Mouse (Mus musculus) CH12.LX (cell line): Measurements from ENCODE around the gene Morc2a. TPM values are rescaled to one million over a fixed set of nuclear protein-coding genes. Genes with fewer than 3 reads are reported as not detected.

Experiments used
- DNase-seq: peaks from one replicate; pipeline ENCODE4 v3.0.0-alpha.2; 2013; ENCODE audit errors: extremely low read depth
- H3K27ac ChIP-seq: 2 replicates; pipeline ENCODE4 v1.5.1; 2012; ENCODE audit warnings: low read depth, mild to moderate bottlenecking, control low read depth, moderate library complexity; ENCODE audit not compliant: insufficient read depth
- H3K27me3 ChIP-seq: replicated peaks from 2 replicates; pipeline ENCODE3; 2012; ENCODE audit warnings: inconsistent platforms
- H3K36me3 ChIP-seq, 2 experiments: replicated peaks in 1 of 2; 2 replicates each; pipeline versions ENCODE3 to v1.6.1; 2012; ENCODE audit warnings: inconsistent platforms in 1 of 2, low read length in 1 of 2, mild to moderate bottlenecking in 1 of 2, mixed read lengths in 1 of 2, moderate library complexity in 1 of 2; ENCODE audit not compliant: control insufficient read depth in 1 of 2, insufficient read depth in 1 of 2
- H3K4me1 ChIP-seq, 2 experiments: 2 replicates each; pipeline ENCODE4 v1.6.1; 2012; ENCODE audit warnings: inconsistent platforms in 1 of 2, moderate library complexity in 1 of 2; ENCODE audit not compliant: insufficient read depth in 2 of 2, control insufficient read depth in 1 of 2
- H3K4me2 ChIP-seq: 2 replicates; pipeline ENCODE4 v1.6.1; 2012; ENCODE audit warnings: low read depth, mild to moderate bottlenecking, control low read depth; ENCODE audit not compliant: poor library complexity, insufficient read depth, severe bottlenecking
- H3K4me3 ChIP-seq, 3 experiments: fragments of 150-350 bp in 1 of 3; sonication (generic) in 1 of 3; replicated peaks in 1 of 3; 2 replicates each; pipeline versions ENCODE3 to v1.5.1; 2011 to 2012; ENCODE audit warnings: low read depth in 2 of 3, low read length in 2 of 3, mild to moderate bottlenecking in 2 of 3, moderate library complexity in 2 of 3, control low read depth in 1 of 3, improper control_type of control experiment in 1 of 3, inconsistent platforms in 1 of 3, mixed read lengths in 1 of 3; ENCODE audit not compliant: poor library complexity in 1 of 3
- H3K79me2 ChIP-seq: replicated peaks from 2 replicates; pipeline ENCODE4 v1.6.1; 2012; ENCODE audit warnings: mild to moderate bottlenecking, moderate library complexity; ENCODE audit not compliant: control insufficient read depth, poor library complexity, insufficient read depth, severe bottlenecking; ENCODE audit errors: extremely low read depth
- H3K9ac ChIP-seq: 2 replicates; pipeline ENCODE4 v1.6.1; 2012; ENCODE audit warnings: low read depth, mild to moderate bottlenecking, control low read depth, moderate library complexity; ENCODE audit not compliant: insufficient read depth
- H3K9me3 ChIP-seq: replicated peaks from 2 replicates; pipeline ENCODE3; 2012; ENCODE audit warnings: low read length, inconsistent platforms, mixed read lengths
- BHLHE40 ChIP-seq: IDR thresholded peaks from 2 replicates; pipeline ENCODE4 v1.6.1; 2011; ENCODE audit warnings: mild to moderate bottlenecking, low read depth, low read length, improper control_type of control experiment
- CHD1 ChIP-seq: IDR thresholded peaks from 2 replicates; pipeline ENCODE4 v1.6.1; 2012; ENCODE audit warnings: low read depth, low read length, improper control_type of control experiment, inconsistent platforms
- CHD2 ChIP-seq: IDR thresholded peaks from 2 replicates; pipeline ENCODE4 v1.6.1; 2011; ENCODE audit warnings: low read length, improper control_type of control experiment
- CTCF ChIP-seq, 2 experiments: IDR thresholded peaks in 1 of 2; conservative IDR thresholded peaks in 1 of 2; 2 replicates each; pipeline ENCODE4 v1.5.1; 2011 to 2012; ENCODE audit warnings: low read depth in 2 of 2, low read length in 2 of 2, improper control_type of control experiment in 1 of 2, inconsistent platforms in 1 of 2, mild to moderate bottlenecking in 1 of 2, moderate library complexity in 1 of 2
- ELF1 ChIP-seq: IDR thresholded peaks from 2 replicates; pipeline ENCODE4 v1.6.1; 2014; ENCODE audit warnings: low read depth, mild to moderate bottlenecking, inconsistent platforms, low read length, improper control_type of control experiment
- EP300 ChIP-seq: IDR thresholded peaks from 2 replicates; pipeline ENCODE4 v1.6.1; 2011; ENCODE audit warnings: low read length, improper control_type of control experiment
- GABPA ChIP-seq: IDR thresholded peaks from 2 replicates; pipeline ENCODE4 v1.6.1; 2012; ENCODE audit warnings: low read depth, low read length, improper control_type of control experiment, inconsistent platforms; ENCODE audit not compliant: insufficient replicate concordance
- HCFC1 ChIP-seq: IDR thresholded peaks from 2 replicates; pipeline ENCODE4 v1.6.1; 2012; ENCODE audit warnings: low read depth, mild to moderate bottlenecking, inconsistent platforms, low read length, improper control_type of control experiment
- JUND ChIP-seq: conservative IDR thresholded peaks from 2 replicates; pipeline ENCODE4 v1.6.1; 2011; ENCODE audit warnings: low read depth, low read length, improper control_type of control experiment
- MAFK ChIP-seq: IDR thresholded peaks from 2 replicates; pipeline ENCODE4 v1.6.1; 2011; ENCODE audit warnings: low read length, improper control_type of control experiment; ENCODE audit not compliant: insufficient replicate concordance
- MAX ChIP-seq: IDR thresholded peaks from 2 replicates; pipeline ENCODE4 v1.6.1; 2011; ENCODE audit warnings: low read length, improper control_type of control experiment
- MAZ ChIP-seq: IDR thresholded peaks from 2 replicates; pipeline ENCODE4 v1.6.1; 2012; ENCODE audit warnings: low read depth, mild to moderate bottlenecking, inconsistent platforms, low read length, improper control_type of control experiment, moderate library complexity
- MYC ChIP-seq: IDR thresholded peaks from 2 replicates; pipeline ENCODE4 v1.6.1; 2011; ENCODE audit warnings: low read depth, mild to moderate bottlenecking, improper control_type of control experiment, low read length
- PAX5 ChIP-seq: IDR thresholded peaks from 2 replicates; pipeline ENCODE4 v1.6.1; 2012; ENCODE audit warnings: low read length, inconsistent platforms, mixed read lengths
- POLR2A ChIP-seq: IDR thresholded peaks from 2 replicates; pipeline ENCODE4 v1.6.1; 2011; ENCODE audit warnings: low read depth, mild to moderate bottlenecking, improper control_type of control experiment, low read length
- POLR2AphosphoS2 ChIP-seq: IDR thresholded peaks from 2 replicates; pipeline ENCODE4 v1.6.1; 2011; ENCODE audit warnings: low read depth, low read length, improper control_type of control experiment
- RCOR1 ChIP-seq: conservative IDR thresholded peaks from 2 replicates; pipeline ENCODE4 v1.6.1; 2012; ENCODE audit warnings: low read depth, mild to moderate bottlenecking, inconsistent platforms, low read length, improper control_type of control experiment
- SIN3A ChIP-seq: IDR thresholded peaks from 2 replicates; pipeline ENCODE4 v1.6.1; 2012; ENCODE audit warnings: low read length, improper control_type of control experiment, inconsistent platforms
- SMC3 ChIP-seq: IDR thresholded peaks from 2 replicates; pipeline ENCODE4 v1.6.1; 2011; ENCODE audit warnings: low read depth, low read length, improper control_type of control experiment
- TBP ChIP-seq: conservative IDR thresholded peaks from 2 replicates; pipeline ENCODE4 v1.6.1; 2011; ENCODE audit warnings: low read depth, low read length, improper control_type of control experiment
- TCF12 ChIP-seq: IDR thresholded peaks from 2 replicates; pipeline ENCODE4 v1.6.1; 2014; ENCODE audit warnings: low read depth, mild to moderate bottlenecking, inconsistent platforms, low read length, improper control_type of control experiment
- USF1 ChIP-seq: IDR thresholded peaks from 2 replicates; pipeline ENCODE4 v1.6.1; 2014; ENCODE audit warnings: low read depth, mild to moderate bottlenecking, inconsistent platforms, low read length, improper control_type of control experiment
- ZC3H11A ChIP-seq: IDR thresholded peaks from 2 replicates; pipeline ENCODE4 v1.6.1; 2012; ENCODE audit warnings: low read depth, mild to moderate bottlenecking, inconsistent platforms, low read length, improper control_type of control experiment
- ZMIZ1 ChIP-seq: IDR thresholded peaks from 2 replicates; pipeline ENCODE4 v1.6.1; 2012; ENCODE audit warnings: low read depth, mild to moderate bottlenecking, inconsistent platforms, low read length, improper control_type of control experiment
- dilution Hi-C: fragments of 300-500 bp; cut with MboI; formaldehyde crosslinking; loops from 2 replicates; pipeline ENCODE4 v1.14.3; 2020; ENCODE audit warnings: low sequenced_read_pairs; ENCODE audit not compliant: extremely low pct_unique_long_range_greater_than_20kb, extremely low pct_ligation_motif_present
- in situ Hi-C: fragments of 300-500 bp; cut with MboI; formaldehyde crosslinking; loops from 3 replicates; pipeline ENCODE4 v1.14.3; 2019; ENCODE audit warnings: low sequenced_read_pairs, low pct_ligation_motif_present, low pct_unique_long_range_greater_than_20kb, mixed read lengths
- polyA plus RNA-seq: library from polyadenylated mRNA; unstranded; fragments of >175 nt; gene quantifications from 2 replicates; pipeline ENCODE4 v1.2.1, GENCODE M21; 2012; ENCODE audit warnings: low read depth; ENCODE audit not compliant: insufficient read length
- total RNA-seq, 2 experiments: library from RNA; depleted of rRNA; stranded (reverse); fragments of 300-350 nt in 1 of 2; fragments of >200 nt in 1 of 2; gene quantifications; 2 replicates each; pipeline ENCODE4 v1.2.3; 2012 to 2014

Gene Morc2a
- total and polyA plus RNA-seq, 3 experiments: 28.1 to 44.1 (median 28.2) TPM

DNA sequence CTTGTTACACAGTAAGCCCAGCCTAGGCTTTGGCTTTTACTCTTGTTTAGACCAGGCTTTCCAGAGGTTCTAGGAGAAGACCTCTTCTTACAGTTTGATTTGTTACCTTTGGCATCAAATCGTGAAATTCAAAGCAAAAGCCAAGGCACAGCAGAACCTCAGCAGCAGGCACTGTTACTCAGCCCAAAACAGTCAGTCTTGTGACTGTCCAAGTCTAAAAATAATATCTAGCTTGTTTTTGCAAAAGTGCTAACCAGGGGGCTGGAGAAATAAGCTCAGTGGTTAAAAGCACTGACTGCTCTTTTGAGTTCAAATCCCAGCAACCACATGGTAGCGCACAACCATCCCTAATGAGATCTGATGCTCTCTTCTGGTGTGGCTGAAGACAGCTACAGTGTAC, 37.9 kb downstream of the Morc2a start:
- dilution Hi-C loops: no loop called here
- Histone ChIP-seq H3K27ac (no peak overlapping the region), H3K9ac (no peak overlapping the region), H3K79me2 (no peaks in the 10 kb centered on the region), H3K9me3 (no peaks in the 10 kb centered on the region), H3K36me3 (peaks cover 69 to 91% of the 10 kb centered on the region in 2 experiments), H3K27me3 (no peaks in the 10 kb centered on the region), H3K4me3 (no peak overlapping the region), H3K4me2 (no peak overlapping the region), H3K4me1 (no peaks in the 10 kb centered on the region)
- no peak for DNase-seq
- in situ Hi-C loops: no loop called here
- TF ChIP-seq BHLHE40 (no peak), EP300 (no peak), POLR2A (no peak), CHD2 (no peak), MAZ (no peak), GABPA (no peak), CTCF (conservative IDR thresholded peaks at IDR 0.05 in 1 of 2, IDR thresholded peaks at IDR 0.05 in 1 of 2; ENCODE audit: low read depth in 2 of 2, low read length in 2 of 2) (no peak), MAX (no peak), HCFC1 (no peak), MAFK (no peak), TCF12 (no peak), SMC3 (no peak), RCOR1 (no peak)

DNA sequence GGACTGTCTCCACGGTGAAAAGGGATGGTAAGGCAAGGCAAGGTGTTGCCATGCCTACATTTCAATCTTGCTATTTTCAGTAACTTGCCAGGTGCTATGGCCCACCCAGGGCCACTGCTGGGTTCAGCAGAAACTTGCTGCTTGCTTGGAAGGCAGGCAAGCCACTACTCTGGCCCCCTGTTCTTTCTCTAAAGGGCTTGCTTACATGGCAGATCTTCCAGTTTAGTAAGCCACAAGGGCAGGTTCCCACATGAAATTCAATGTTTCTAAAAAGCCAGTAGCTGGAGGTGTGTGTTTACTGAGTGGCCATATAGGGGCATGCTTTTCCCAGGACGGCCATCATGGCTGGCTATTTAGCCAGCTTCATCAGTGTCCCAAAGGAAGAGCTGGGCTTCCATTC, 42.8 kb downstream of the Morc2a start:
- TF ChIP-seq MAZ: no peak
- TF ChIP-seq ELF1: no peak
- TF ChIP-seq USF1: no peak
- TF ChIP-seq ZMIZ1: no peak
- no peak for TF ChIP-seq JUND
- TF ChIP-seq BHLHE40: no peak
- TF ChIP-seq CHD2: no peak
- no peak for TF ChIP-seq SIN3A
- TF ChIP-seq TCF12: no peak
- TF ChIP-seq RCOR1: no peak
- TF ChIP-seq PAX5: no peak
- TF ChIP-seq POLR2AphosphoS2: no peak
- TF ChIP-seq HCFC1: no peak
- TF ChIP-seq MYC: no peak
- no peak for TF ChIP-seq CHD1
- TF ChIP-seq ZC3H11A: no peak
- TF ChIP-seq TBP: no peak
- H3K27ac ChIP-seq: no peak overlapping the region
- H3K4me2 ChIP-seq: no peak overlapping the region
- H3K4me3 ChIP-seq: no peak overlapping the region
- in situ Hi-C loops: no loop called here
- H3K36me3 ChIP-seq: peaks cover 38 to 70% of the 10 kb centered on the region in 2 experiments
- no peaks in the 10 kb centered on the region for H3K27me3 ChIP-seq
- no peak for DNase-seq
- H3K4me1 ChIP-seq: no peaks in the 10 kb centered on the region
- no peaks in the 10 kb centered on the region for H3K9me3 ChIP-seq
- H3K9ac ChIP-seq: no peak overlapping the region
- no peaks in the 10 kb centered on the region for H3K79me2 ChIP-seq
- dilution Hi-C loops: no loop called here
